Mouse (Mus musculus): ENCODE results near the gene Lrrc63. TPM values are rescaled to one million over a fixed set of nuclear protein-coding genes. Genes with fewer than 3 reads are reported as not detected.

Lrrc63 gene
- polyA plus RNA-seq, 1 experiment, result 42.3 TPM

DNA sequence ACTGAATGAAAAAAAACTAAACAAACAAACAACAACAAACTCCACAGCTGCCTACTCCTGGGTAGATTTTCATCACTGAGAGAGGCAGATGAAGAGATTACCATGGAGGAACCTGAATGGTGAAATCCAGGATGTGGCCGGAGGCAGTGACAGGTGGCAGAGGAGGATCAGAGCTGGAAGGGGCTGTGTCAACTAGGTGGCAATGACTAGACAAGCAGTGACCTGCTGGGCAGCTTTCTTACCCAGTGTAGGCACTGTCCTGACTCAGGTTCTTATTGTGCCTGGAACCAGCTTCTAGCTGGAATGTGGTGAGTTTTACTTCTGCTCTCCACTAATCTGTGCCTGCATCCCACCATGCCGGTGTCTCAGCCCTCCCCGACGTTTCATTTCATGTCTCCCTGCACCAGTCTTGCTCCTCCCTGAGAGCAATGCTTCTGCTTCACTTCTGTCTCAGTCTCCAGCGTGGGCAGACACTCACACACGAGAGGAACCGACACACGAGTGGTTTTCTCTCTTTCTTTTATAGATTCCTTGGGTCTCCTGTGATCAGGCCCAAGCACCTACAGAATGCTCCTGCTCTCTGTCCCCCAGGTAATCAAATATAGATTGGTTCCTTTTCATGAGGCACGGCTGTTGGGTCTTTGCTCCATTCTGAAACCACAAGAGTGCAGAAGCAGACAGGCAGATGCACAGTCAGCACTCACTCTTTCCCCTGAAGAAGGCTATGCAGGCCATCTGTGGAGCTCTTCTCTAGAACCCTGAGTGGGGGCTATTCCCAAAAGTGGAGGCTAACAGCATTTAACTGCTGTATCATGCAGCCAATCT lies 44.3 kb upstream of the Lrrc63 start:
- Histone ChIP-seq H3K27ac (ENCODE audit: control insufficient read depth, insufficient read depth, low read depth, low read length) (no peak overlapping the region), H3K36me3 (ENCODE audit: control insufficient read depth, insufficient read depth, low read length) (no peaks in the 10 kb centered on the region), H3K4me3 (ENCODE audit: control insufficient read depth, low read depth, low read length) (no peak overlapping the region), H3K27me3 (ENCODE audit: control insufficient read depth, insufficient read depth, low read length) (no peaks in the 10 kb centered on the region), H3K4me1 (ENCODE audit: control insufficient read depth, insufficient read depth, low read length) (peaks cover 6% of the 10 kb centered on the region)
- TF ChIP-seq POLR2A (IDR thresholded peaks at IDR 0.05; ENCODE audit: control insufficient read depth, low read depth, low read length) (no peak), CTCF (IDR thresholded peaks at IDR 0.05; ENCODE audit: control insufficient read depth, insufficient read depth, insufficient replicate concordance, low read depth, low read length) (no peak)

DNA sequence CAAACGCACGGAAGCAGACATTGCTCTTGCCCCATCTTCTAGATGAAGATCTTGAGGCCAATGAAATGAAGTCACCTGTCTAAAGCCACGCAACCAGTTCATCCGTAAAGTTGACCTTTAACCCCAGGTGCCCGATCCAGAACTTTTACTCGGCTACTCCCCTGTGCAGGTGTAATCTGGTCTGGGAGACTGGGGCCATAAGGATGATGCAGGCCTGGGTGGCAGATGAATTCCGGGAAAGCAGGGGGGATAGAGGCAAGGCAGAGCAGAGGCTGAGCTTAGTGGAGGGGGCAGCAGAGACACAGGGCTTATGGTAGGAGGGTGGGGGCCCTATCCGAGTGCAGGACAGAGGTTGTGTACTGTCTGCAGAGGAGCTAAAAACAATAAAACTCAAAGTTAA lies 43.6 kb upstream of the Lrrc63 start:
- Histone ChIP-seq H3K27me3 (ENCODE audit: control insufficient read depth, insufficient read depth, low read length) (no peaks in the 10 kb centered on the region), H3K4me3 (ENCODE audit: control insufficient read depth, low read depth, low read length) (no peak overlapping the region), H3K36me3 (ENCODE audit: control insufficient read depth, insufficient read depth, low read length) (no peaks in the 10 kb centered on the region), H3K4me1 (ENCODE audit: control insufficient read depth, insufficient read depth, low read length) (peaks cover 3% of the 10 kb centered on the region), H3K27ac (ENCODE audit: control insufficient read depth, insufficient read depth, low read depth, low read length) (no peak overlapping the region)
- TF ChIP-seq POLR2A (IDR thresholded peaks at IDR 0.05; ENCODE audit: control insufficient read depth, low read depth, low read length) (no peak), CTCF (IDR thresholded peaks at IDR 0.05; ENCODE audit: control insufficient read depth, insufficient read depth, insufficient replicate concordance, low read depth, low read length) (no peak)

DNA sequence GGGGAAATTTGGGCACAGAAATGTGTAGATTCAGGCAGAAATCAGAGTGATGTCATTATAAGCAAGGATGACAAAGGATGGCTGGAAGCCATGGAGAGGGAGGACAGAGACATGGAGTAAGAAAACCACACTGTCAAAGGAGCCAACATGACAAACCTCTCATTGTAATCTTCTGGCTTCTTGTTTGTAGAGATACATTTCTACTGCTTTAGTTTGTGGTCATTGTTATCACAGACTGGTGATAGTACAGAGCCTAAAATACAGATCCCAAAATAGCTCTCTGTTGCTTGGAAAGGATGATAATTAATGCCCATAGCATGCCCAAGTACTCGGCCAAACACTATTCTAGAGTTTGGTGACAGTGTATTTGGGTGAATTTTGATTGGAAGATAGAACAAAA lies 39.9 kb upstream of the Lrrc63 start:
- no peaks in the 10 kb centered on the region for H3K36me3 ChIP-seq (ENCODE audit: control insufficient read depth, insufficient read depth, low read length)
- TF ChIP-seq CTCF (IDR thresholded peaks at IDR 0.05; ENCODE audit: control insufficient read depth, insufficient read depth, insufficient replicate concordance, low read depth, low read length) (no peak), POLR2A (IDR thresholded peaks at IDR 0.05; ENCODE audit: control insufficient read depth, low read depth, low read length) (no peak)
- no peak overlapping the region for H3K27ac ChIP-seq (ENCODE audit: control insufficient read depth, insufficient read depth, low read depth, low read length)
- H3K4me3 ChIP-seq (ENCODE audit: control insufficient read depth, low read depth, low read length), result no peak overlapping the region
- no peaks in the 10 kb centered on the region for H3K4me1 ChIP-seq (ENCODE audit: control insufficient read depth, insufficient read depth, low read length)
- no peaks in the 10 kb centered on the region for H3K27me3 ChIP-seq (ENCODE audit: control insufficient read depth, insufficient read depth, low read length)

DNA sequence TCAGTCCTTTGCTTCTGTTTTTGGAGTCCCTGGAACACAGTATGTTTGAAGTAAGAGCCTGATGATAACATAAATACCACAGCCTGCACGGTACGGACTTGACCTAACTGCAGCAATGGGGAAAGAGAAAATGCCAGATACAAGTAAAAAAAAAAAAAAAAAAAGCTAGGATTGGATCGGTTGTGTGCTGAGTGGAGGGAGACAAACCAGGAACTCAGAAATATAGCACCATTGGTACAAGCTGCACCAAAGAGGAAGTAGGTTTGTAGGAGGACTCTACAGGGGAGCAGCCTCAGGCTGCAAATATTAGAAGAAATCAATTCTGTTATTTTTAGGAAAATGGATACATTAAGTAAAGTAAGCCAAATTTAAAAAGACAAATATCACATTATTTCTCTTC lies 37.8 kb upstream of the Lrrc63 start:
- Histone ChIP-seq H3K4me1 (ENCODE audit: control insufficient read depth, insufficient read depth, low read length) (no peaks in the 10 kb centered on the region), H3K36me3 (ENCODE audit: control insufficient read depth, insufficient read depth, low read length) (no peaks in the 10 kb centered on the region), H3K27me3 (ENCODE audit: control insufficient read depth, insufficient read depth, low read length) (no peaks in the 10 kb centered on the region), H3K27ac (ENCODE audit: control insufficient read depth, insufficient read depth, low read depth, low read length) (no peak overlapping the region), H3K4me3 (ENCODE audit: control insufficient read depth, low read depth, low read length) (no peak overlapping the region)
- no peak for TF ChIP-seq CTCF (IDR thresholded peaks at IDR 0.05; ENCODE audit: control insufficient read depth, insufficient read depth, insufficient replicate concordance, low read depth, low read length)
- no peak for TF ChIP-seq POLR2A (IDR thresholded peaks at IDR 0.05; ENCODE audit: control insufficient read depth, low read depth, low read length)

DNA sequence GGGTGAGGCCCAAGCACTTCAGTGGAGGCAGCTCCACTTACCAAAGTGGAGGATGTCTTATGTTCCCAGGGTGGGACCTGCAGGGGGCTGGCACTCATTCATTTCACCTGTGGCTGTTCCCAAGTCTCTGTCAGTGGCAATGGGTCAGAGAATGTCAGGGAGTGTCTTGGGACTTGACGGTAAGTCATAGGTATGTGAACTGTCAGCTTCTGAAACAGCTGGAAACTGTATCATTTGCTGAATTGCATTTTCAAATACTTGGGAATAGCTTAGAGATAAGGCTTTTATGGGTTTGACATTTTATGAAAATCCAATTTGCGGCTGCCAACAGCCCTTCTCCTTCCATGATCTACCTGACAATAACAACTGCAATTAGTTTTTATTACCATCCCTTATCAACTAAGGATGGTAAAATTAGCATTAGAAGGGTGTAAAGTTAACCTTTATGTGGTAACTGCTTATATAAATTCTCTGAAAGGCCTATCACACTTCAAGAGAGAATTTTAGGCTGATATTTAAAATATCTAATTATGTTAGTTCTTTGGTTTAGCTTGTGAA lies 35.0 kb upstream of the Lrrc63 start:
- Histone ChIP-seq H3K4me1 (ENCODE audit: control insufficient read depth, insufficient read depth, low read length) (no peaks in the 10 kb centered on the region), H3K4me3 (ENCODE audit: control insufficient read depth, low read depth, low read length) (no peak overlapping the region), H3K36me3 (ENCODE audit: control insufficient read depth, insufficient read depth, low read length) (no peaks in the 10 kb centered on the region), H3K27ac (ENCODE audit: control insufficient read depth, insufficient read depth, low read depth, low read length) (no peak overlapping the region), H3K27me3 (ENCODE audit: control insufficient read depth, insufficient read depth, low read length) (no peaks in the 10 kb centered on the region)
- TF ChIP-seq CTCF (IDR thresholded peaks at IDR 0.05; ENCODE audit: control insufficient read depth, insufficient read depth, insufficient replicate concordance, low read depth, low read length) (no peak), POLR2A (IDR thresholded peaks at IDR 0.05; ENCODE audit: control insufficient read depth, low read depth, low read length) (no peak)

DNA sequence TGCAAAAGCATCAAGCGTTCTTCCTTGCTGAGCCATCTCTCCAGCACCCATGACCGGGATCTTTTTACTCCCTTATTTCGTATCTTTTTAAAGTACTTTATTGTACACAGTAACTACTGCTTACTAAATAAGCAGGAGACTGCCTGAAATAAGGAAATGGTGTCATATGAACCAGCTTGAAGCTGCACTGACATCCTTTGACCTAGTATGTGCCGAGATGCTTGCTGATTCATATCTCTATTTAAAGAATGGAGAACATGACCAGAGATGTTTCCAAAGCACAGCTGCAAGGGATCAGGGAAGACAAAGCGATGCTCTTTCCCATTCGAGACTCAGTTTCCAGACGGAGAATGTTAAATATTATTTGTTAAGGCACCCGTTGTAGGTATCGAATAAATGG lies 33.7 kb upstream of the Lrrc63 start:
- no peak overlapping the region for H3K27ac ChIP-seq (ENCODE audit: control insufficient read depth, insufficient read depth, low read depth, low read length)
- no peaks in the 10 kb centered on the region for H3K27me3 ChIP-seq (ENCODE audit: control insufficient read depth, insufficient read depth, low read length)
- TF ChIP-seq POLR2A (IDR thresholded peaks at IDR 0.05; ENCODE audit: control insufficient read depth, low read depth, low read length) (no peak), CTCF (IDR thresholded peaks at IDR 0.05; ENCODE audit: control insufficient read depth, insufficient read depth, insufficient replicate concordance, low read depth, low read length) (no peak)
- no peaks in the 10 kb centered on the region for H3K36me3 ChIP-seq (ENCODE audit: control insufficient read depth, insufficient read depth, low read length)
- no peak overlapping the region for H3K4me3 ChIP-seq (ENCODE audit: control insufficient read depth, low read depth, low read length)
- H3K4me1 ChIP-seq (ENCODE audit: control insufficient read depth, insufficient read depth, low read length), result no peaks in the 10 kb centered on the region

DNA sequence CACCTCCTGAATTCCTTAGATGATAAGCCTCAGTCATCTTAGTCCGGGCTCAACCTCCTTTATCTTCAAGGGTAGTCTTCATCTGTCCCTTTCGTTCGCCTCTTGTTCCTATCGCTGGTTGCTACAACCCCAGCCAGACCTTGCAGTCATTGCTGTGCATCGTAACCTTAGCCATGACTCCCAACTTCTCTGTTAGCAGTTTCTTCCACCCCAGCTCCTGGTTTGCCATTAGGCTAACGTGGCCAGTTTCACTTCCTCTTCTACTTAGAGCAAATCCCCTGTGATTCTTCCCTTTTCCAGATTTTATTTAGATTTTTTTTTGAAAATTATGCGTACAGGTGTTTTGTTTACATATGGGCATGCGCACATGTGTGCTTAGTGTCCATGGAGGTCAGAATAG lies 33.2 kb upstream of the Lrrc63 start:
- Histone ChIP-seq H3K36me3 (ENCODE audit: control insufficient read depth, insufficient read depth, low read length) (no peaks in the 10 kb centered on the region), H3K4me3 (ENCODE audit: control insufficient read depth, low read depth, low read length) (no peak overlapping the region), H3K27me3 (ENCODE audit: control insufficient read depth, insufficient read depth, low read length) (no peaks in the 10 kb centered on the region), H3K27ac (ENCODE audit: control insufficient read depth, insufficient read depth, low read depth, low read length) (no peak overlapping the region), H3K4me1 (ENCODE audit: control insufficient read depth, insufficient read depth, low read length) (no peaks in the 10 kb centered on the region)
- TF ChIP-seq POLR2A (IDR thresholded peaks at IDR 0.05; ENCODE audit: control insufficient read depth, low read depth, low read length) (no peak), CTCF (IDR thresholded peaks at IDR 0.05; ENCODE audit: control insufficient read depth, insufficient read depth, insufficient replicate concordance, low read depth, low read length) (no peak)

Measured in testis, adult 2 months (tissue).